Mouse (Mus musculus): ENCODE measurements around the gene Polr2g. TPM values are rescaled to one million over a fixed set of nuclear protein-coding genes. Genes with fewer than 3 reads are reported as not detected.

Gene Polr2g
- total and polyA plus RNA-seq, 3 experiments, result 53.4 to 56.3 (median 55.1) TPM

DNA sequence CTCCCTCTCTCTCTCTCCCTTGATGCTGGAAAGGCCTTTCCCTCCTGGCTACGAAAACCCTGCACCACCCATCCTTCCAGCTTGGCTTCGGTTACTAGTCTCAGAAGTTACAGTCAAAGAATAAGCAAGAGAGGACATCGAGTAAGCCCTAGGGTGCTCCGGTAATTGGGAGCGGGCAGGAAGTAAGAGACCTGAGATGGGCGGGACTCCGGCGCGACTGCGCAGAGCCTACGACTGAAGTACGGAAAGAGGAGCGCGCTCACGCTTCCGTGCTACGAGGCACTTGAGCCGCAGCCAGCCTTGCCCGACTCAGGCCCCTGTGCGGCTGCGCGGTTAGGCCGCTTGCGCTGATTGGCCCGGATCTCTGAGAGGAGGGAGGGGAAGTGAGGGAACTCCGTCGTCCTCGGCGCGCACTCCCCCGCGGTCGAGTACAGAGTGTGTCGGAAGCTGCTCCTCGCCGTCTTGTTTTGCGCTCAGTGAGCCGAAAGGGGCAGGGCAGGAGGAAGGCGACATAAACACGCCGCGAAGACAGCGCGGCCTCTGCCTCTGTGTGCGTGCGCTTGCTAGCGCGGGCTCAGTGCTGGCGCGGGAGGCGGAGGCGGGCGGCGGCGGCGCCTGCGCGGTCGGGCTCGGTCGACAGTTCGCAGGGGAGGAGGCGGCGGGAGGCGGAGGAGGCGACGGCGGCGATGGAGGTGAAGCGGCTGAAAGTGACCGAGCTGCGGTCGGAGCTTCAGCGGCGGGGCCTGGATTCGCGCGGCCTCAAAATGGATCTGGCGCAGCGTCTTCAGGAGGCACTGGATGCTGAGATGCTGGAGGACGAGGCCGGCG lies 21.4 kb upstream of the Polr2g start, which contains the start of gene Hnrnpul2:
Hnrnpul2 (plus strand) TSS at position 415 of the 828 bp plus-strand sequence.
- TF ChIP-seq CTCF (IDR thresholded peaks at IDR 0.05) (no peak), EP300 (IDR thresholded peaks at IDR 0.05; ENCODE audit: insufficient read depth, low read depth, low read length) (0 out of 2 replicates have a peak, but pooled peaks have one; percentile 11), POLR2A (IDR thresholded peaks at IDR 0.05; ENCODE audit: insufficient read depth, low read depth, low read length) (peak; percentile 97)
- H3K4me1 ChIP-seq (ENCODE audit: control insufficient read depth, insufficient read depth, low read length), result peaks cover 7% of the 10 kb centered on the region
- peak within 1 kb of the TSS; percentile 93 for H3K9ac ChIP-seq (ENCODE audit: low read depth, low read length)
- peak; percentile 98 to 99 for DNase-seq
- intact Hi-C loops (cut with DNase I), result loop anchor here (2.0 to 5.0 kb wide), 6 partner anchors 17 to 98 kb away; partner anchors contain the start of genes 1700092M07Rik, Ganab, Nxf1 and Slc3a2
- peak within 1 kb of the TSS; percentile 86 for H3K4me3 ChIP-seq
- H3K36me3 ChIP-seq (ENCODE audit: control insufficient read depth, insufficient read depth, low read length), result peaks cover 27% of the 10 kb centered on the region
- peaks cover 1% of the 10 kb centered on the region; the same call in 1 of the 2 replicates for H3K79me2 ChIP-seq (replicated peaks; ENCODE audit: control insufficient read depth, insufficient read depth, low read length)
- no peaks in the 10 kb centered on the region for H3K27me3 ChIP-seq (ENCODE audit: control insufficient read depth, insufficient read depth, low read length)
- H3K27ac ChIP-seq, result peak within 1 kb of the TSS; percentile 97
- under 1% methylated on average over 83 of the region's 83 CpGs for WGBS

DNA sequence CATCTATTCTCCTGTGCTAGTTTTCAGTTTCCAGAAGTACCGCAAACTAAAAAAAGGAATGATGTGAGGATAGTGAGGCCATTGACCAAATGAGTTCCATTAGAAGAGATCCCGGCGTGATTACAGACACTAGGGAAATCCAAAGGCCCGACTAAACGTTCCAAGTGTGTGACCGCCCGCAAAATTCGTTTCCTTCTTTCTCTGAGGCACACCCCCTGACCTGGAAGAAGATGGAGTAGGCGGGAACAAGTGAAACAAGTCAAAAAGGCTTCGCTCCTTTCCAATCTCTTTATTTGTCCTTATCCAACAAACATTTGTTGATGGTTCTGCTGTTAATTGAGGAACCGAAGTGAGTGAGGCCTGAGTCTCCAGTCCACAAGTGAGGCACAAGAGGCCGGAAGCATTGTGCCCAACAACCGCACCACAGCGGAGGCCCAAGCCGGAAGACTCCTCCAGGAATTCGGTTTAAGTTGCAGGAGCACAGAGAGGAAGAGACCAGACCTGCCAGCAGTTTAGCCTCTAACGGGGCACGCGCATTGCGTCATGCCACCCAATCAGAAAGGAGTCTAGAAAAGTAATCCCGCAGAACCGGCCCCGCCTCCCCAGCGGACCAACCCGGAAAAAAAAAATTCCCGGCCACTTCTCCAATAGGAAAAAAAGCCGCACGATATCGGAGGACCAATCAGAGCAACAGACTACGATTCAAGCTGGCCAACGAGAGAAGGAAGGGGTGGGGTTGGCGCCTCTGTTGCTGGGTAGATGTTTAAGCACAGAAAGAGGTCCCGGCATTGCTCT lies 20.6 kb upstream of the Polr2g start, which contains the start of gene Ttc9c:
Ttc9c (minus strand) TSS at position 533 of the 795 bp plus-strand sequence.
- H3K79me2 ChIP-seq (replicated peaks; ENCODE audit: control insufficient read depth, insufficient read depth, low read length), result peaks cover 1% of the 10 kb centered on the region; the same call in 1 of the 2 replicates
- intact Hi-C loops (cut with DNase I), result loop anchor here (2.0 to 5.0 kb wide), 5 partner anchors 16 to 97 kb away; partner anchors contain the start of genes 1700092M07Rik, Nxf1, Slc3a2 and Stx5a
- under 1% methylated on average over 33 of the region's 33 CpGs for WGBS
- no peaks in the 10 kb centered on the region for H3K27me3 ChIP-seq (ENCODE audit: control insufficient read depth, insufficient read depth, low read length)
- peak within 1 kb of the TSS; percentile 97 for H3K27ac ChIP-seq
- H3K4me1 ChIP-seq (ENCODE audit: control insufficient read depth, insufficient read depth, low read length), result peaks cover 7% of the 10 kb centered on the region
- peaks cover 20% of the 10 kb centered on the region for H3K36me3 ChIP-seq (ENCODE audit: control insufficient read depth, insufficient read depth, low read length)
- peak within 1 kb of the TSS; percentile 86 for H3K4me3 ChIP-seq
- peak; percentile 91 to 98 for DNase-seq
- H3K9ac ChIP-seq (ENCODE audit: low read depth, low read length), result peak within 1 kb of the TSS; percentile 93
- TF ChIP-seq CTCF (IDR thresholded peaks at IDR 0.05), result no peak
- peak; percentile 79 for TF ChIP-seq EP300 (IDR thresholded peaks at IDR 0.05; ENCODE audit: insufficient read depth, low read depth, low read length)
- TF ChIP-seq POLR2A (IDR thresholded peaks at IDR 0.05; ENCODE audit: insufficient read depth, low read depth, low read length), result peak; percentile 82

DNA sequence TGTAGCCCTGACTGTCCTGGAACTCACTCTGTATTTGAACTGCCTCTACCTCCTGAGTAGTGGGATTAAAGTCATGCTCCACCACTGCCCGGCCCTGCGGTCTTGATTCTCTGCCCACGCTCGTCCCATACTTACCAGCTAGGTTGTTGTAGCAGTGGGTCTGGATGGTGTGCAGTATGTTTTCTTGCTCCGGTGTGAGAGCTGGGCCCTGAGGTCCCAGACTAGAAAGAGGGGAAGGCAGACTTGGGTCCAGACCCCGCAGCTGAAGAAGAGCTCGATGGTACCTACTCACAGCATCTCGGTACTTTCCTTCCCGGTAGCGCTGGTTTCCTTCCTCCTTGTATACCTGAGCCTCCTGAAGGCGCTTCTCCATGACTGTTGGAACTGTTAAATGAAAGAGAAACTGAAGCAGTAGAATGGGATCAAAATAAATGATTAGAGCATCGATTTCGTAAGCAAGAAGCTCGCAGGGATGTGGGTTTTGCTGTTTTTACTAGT lies 20.0 kb upstream of the Polr2g start:
- Histone ChIP-seq H3K27me3 (ENCODE audit: control insufficient read depth, insufficient read depth, low read length) (no peaks in the 10 kb centered on the region), H3K36me3 (ENCODE audit: control insufficient read depth, insufficient read depth, low read length) (peaks cover 18% of the 10 kb centered on the region), H3K79me2 (replicated peaks; ENCODE audit: control insufficient read depth, insufficient read depth, low read length) (peaks cover 1% of the 10 kb centered on the region; the same call in 1 of the 2 replicates), H3K4me3 (peak overlapping the region; percentile 86), H3K9ac (ENCODE audit: low read depth, low read length) (peak overlapping the region; percentile 62), H3K4me1 (ENCODE audit: control insufficient read depth, insufficient read depth, low read length) (peaks cover 7% of the 10 kb centered on the region), H3K27ac (peak overlapping the region; percentile 97)
- intact Hi-C loops (cut with DNase I), result loop anchor here (2.0 to 5.0 kb wide), 5 partner anchors 16 to 96 kb away; partner anchors contain the start of genes 1700092M07Rik, Nxf1, Slc3a2 and Stx5a
- DNase-seq, result no peak
- WGBS, result 9% methylated on average over 14 of the region's 14 CpGs
- TF ChIP-seq POLR2A (IDR thresholded peaks at IDR 0.05; ENCODE audit: insufficient read depth, low read depth, low read length) (no peak), EP300 (IDR thresholded peaks at IDR 0.05; ENCODE audit: insufficient read depth, low read depth, low read length) (no peak), CTCF (IDR thresholded peaks at IDR 0.05) (no peak)

DNA sequence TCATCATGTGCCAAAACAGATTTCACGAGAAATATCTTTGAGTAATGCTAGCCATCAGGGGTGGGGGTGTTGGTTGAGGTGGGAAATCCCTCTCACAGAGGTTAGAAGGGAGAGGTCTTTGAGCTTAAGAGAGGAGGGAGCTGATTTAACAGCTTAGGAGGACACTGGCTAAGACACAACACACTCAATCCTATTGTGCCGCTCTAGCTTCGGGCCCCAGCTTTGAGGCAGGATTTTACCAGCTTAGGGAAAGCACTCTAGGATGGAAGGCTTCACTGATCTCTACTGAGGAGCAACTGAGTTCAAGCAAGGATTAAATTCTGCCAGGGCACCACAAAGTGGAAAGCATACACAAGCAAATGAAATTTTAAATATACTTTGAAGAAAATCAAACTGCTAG lies 18.6 kb upstream of the Polr2g start:
- peaks cover 6% of the 10 kb centered on the region for H3K36me3 ChIP-seq (ENCODE audit: control insufficient read depth, insufficient read depth, low read length)
- no peak overlapping the region for H3K9ac ChIP-seq (ENCODE audit: low read depth, low read length)
- TF ChIP-seq EP300 (IDR thresholded peaks at IDR 0.05; ENCODE audit: insufficient read depth, low read depth, low read length), result no peak
- no peaks in the 10 kb centered on the region for H3K27me3 ChIP-seq (ENCODE audit: control insufficient read depth, insufficient read depth, low read length)
- no peak overlapping the region for H3K27ac ChIP-seq
- WGBS, result 61% methylated on average over 3 of the region's 3 CpGs
- peaks cover 1% of the 10 kb centered on the region; the same call in 1 of the 2 replicates for H3K79me2 ChIP-seq (replicated peaks; ENCODE audit: control insufficient read depth, insufficient read depth, low read length)
- H3K4me1 ChIP-seq (ENCODE audit: control insufficient read depth, insufficient read depth, low read length), result peaks cover 5% of the 10 kb centered on the region
- intact Hi-C loops (cut with DNase I), result loop anchor here (5.0 kb wide), 4 partner anchors 45 to 95 kb away; partner anchors contain the start of genes 1700092M07Rik, Nxf1, Slc3a2 and Stx5a
- H3K4me3 ChIP-seq, result no peak overlapping the region
- no peak for DNase-seq

DNA sequence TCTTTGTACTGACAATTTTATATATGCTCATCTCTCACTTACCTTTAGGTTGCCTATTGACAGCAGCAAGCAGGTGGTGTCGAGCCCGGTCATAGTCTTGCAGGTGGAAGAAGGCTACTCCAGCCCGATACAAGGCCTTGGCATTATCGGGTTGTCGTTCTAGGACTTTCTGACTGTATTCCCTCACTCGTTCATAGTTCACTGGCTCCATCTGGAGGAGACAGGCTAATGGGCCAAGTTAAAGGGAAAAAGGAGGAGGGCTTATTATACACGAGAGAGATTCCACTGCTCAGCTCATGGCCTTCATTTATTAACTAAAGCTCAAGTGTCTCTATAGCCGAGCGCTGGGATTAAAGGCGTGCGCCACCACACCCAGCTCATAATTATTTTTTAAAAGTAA lies 17.4 kb upstream of the Polr2g start:
- Histone ChIP-seq H3K27me3 (ENCODE audit: control insufficient read depth, insufficient read depth, low read length) (no peaks in the 10 kb centered on the region), H3K4me3 (no peak overlapping the region), H3K4me1 (ENCODE audit: control insufficient read depth, insufficient read depth, low read length) (peaks cover 3% of the 10 kb centered on the region), H3K27ac (no peak overlapping the region), H3K36me3 (ENCODE audit: control insufficient read depth, insufficient read depth, low read length) (peaks cover 6% of the 10 kb centered on the region; the same call in 1 of the 2 replicates), H3K79me2 (replicated peaks; ENCODE audit: control insufficient read depth, insufficient read depth, low read length) (peaks cover 1% of the 10 kb centered on the region; the same call in 1 of the 2 replicates), H3K9ac (ENCODE audit: low read depth, low read length) (no peak overlapping the region)
- 69% methylated on average over 11 of the region's 11 CpGs for WGBS
- intact Hi-C loops (cut with DNase I), result loop anchor here (5.0 kb wide), 4 partner anchors 44 to 94 kb away; partner anchors contain the start of genes 1700092M07Rik, Nxf1, Slc3a2 and Stx5a
- TF ChIP-seq POLR2A (IDR thresholded peaks at IDR 0.05; ENCODE audit: insufficient read depth, low read depth, low read length) (no peak), EP300 (IDR thresholded peaks at IDR 0.05; ENCODE audit: insufficient read depth, low read depth, low read length) (no peak), CTCF (IDR thresholded peaks at IDR 0.05) (no peak)
- no peak for DNase-seq

Data from heart, adult 2 months (tissue).